Mouse (Mus musculus): ENCODE measurements around the gene Sstr2.

DNA sequence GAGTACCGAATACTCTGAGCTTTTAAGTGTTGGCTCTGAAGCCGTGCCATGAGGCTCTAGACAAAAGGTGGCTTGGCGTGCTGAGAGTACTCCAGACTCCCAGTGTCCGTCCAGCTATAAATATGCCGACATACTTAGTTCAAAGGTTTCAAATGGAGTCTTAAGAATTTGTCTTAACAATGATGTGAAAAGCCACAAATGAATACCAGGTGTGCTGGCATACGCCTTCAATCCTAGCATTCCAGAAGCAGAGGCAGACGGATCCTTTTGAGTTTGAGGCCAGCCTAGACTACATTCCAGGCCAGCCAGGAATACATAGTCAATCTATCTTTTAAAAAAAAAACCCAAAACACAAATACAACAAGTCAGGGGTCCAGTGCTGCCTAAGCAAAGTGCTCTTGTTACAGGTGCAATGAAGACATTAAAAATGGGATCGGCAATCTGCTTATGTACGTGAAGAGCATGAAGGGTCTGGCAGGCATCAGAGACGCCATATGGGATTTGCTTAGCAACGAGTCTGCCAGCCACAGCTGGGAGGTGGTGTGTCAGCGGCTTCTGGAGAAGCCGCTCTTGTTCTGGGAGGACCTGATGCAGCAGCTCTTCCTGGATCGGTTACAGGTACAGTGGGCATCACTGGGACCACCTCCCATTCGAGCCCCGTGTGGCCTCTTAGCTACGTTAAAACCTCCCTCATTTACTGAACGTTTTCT lies 35.6 kb downstream of the Sstr2 start:
- TF ChIP-seq CTCF (IDR thresholded peaks at IDR 0.05; ENCODE audit: control insufficient read depth, insufficient read depth, insufficient replicate concordance, low read depth, low read length) (no peak), POLR2A (IDR thresholded peaks at IDR 0.05; ENCODE audit: control insufficient read depth, low read depth, low read length) (no peak)

All from testis, adult 2 months (tissue).